Mouse (Mus musculus) thymus, postnatal 10 days (tissue): ENCODE data around the gene Ppp1r17.

Source experiments
- DNase-seq, 2 experiments: peaks; one replicate each; pipeline ENCODE4 v3.0.0; 2021; ENCODE audit warnings: low spot score in 2 of 2

Ppp1r17 gene

GRCm38 (mm10) chr6:56017291-56017994 is at the start of gene Ppp1r17:
TSS of gene Ppp1r17 (plus strand) at chr6:56017497.
- no peak for DNase-seq

- DNase-seq, result no peak
These were observed 44.3 kb upstream of the Ppp1r17 start for GRCm38 (mm10) chr6:55972998-55973397.

- no peak for DNase-seq
These were observed 37.5 kb upstream of the Ppp1r17 start for GRCm38 (mm10) chr6:55979766-55980165.

- no peak for DNase-seq
These were observed 8.6 kb upstream of the Ppp1r17 start for GRCm38 (mm10) chr6:56008711-56009110.

- no peak for DNase-seq
These were observed 4.9 kb upstream of the Ppp1r17 start for GRCm38 (mm10) chr6:56012384-56012783.

GRCm38 (mm10) chr6:56019632-56020031 is 2.3 kb downstream of the Ppp1r17 start:
- no peak for DNase-seq

- DNase-seq, result no peak
These were observed 8.2 kb downstream of the Ppp1r17 start for GRCm38 (mm10) chr6:56025533-56025932.

- DNase-seq, result no peak
These were observed 10.0 kb downstream of the Ppp1r17 start for GRCm38 (mm10) chr6:56027318-56027717.

- no peak for DNase-seq
These were observed 10.7 kb downstream of the Ppp1r17 start for GRCm38 (mm10) chr6:56027966-56028365.

GRCm38 (mm10) chr6:56029986-56030385 is 12.7 kb downstream of the Ppp1r17 start:
- no peak for DNase-seq

- DNase-seq, result no peak
These were observed 14.9 kb downstream of the Ppp1r17 start for GRCm38 (mm10) chr6:56032231-56032630.

GRCm38 (mm10) chr6:56035054-56035453 is 17.8 kb downstream of the Ppp1r17 start:
- no peak for DNase-seq

GRCm38 (mm10) chr6:56039476-56040055 is 22.3 kb downstream of the Ppp1r17 start:
- DNase-seq, result no peak

GRCm38 (mm10) chr6:56044270-56044669 is 27.0 kb downstream of the Ppp1r17 start:
- DNase-seq, result no peak

- no peak for DNase-seq
These were observed 27.4 kb downstream of the Ppp1r17 start for GRCm38 (mm10) chr6:56044716-56045115.

GRCm38 (mm10) chr6:56048580-56048979 is 31.3 kb downstream of the Ppp1r17 start:
- DNase-seq, result no peak

GRCm38 (mm10) chr6:56049104-56049503 is 31.8 kb downstream of the Ppp1r17 start:
- DNase-seq, result no peak

GRCm38 (mm10) chr6:56063736-56064135 is 46.4 kb downstream of the Ppp1r17 start:
- DNase-seq, result no peak

GRCm38 (mm10) chr6:56066632-56067282 is 49.5 kb downstream of the Ppp1r17 start:
- no peak for DNase-seq

- no peak for DNase-seq
These were observed 51.2 kb downstream of the Ppp1r17 start for GRCm38 (mm10) chr6:56068516-56068915.

GRCm38 (mm10) chr6:56076378-56076805 is 59.1 kb downstream of the Ppp1r17 start:
- DNase-seq, result no peak
